Mouse (Mus musculus): ENCODE data around the gene Zbtb8a.

Gene Zbtb8a

DNA sequence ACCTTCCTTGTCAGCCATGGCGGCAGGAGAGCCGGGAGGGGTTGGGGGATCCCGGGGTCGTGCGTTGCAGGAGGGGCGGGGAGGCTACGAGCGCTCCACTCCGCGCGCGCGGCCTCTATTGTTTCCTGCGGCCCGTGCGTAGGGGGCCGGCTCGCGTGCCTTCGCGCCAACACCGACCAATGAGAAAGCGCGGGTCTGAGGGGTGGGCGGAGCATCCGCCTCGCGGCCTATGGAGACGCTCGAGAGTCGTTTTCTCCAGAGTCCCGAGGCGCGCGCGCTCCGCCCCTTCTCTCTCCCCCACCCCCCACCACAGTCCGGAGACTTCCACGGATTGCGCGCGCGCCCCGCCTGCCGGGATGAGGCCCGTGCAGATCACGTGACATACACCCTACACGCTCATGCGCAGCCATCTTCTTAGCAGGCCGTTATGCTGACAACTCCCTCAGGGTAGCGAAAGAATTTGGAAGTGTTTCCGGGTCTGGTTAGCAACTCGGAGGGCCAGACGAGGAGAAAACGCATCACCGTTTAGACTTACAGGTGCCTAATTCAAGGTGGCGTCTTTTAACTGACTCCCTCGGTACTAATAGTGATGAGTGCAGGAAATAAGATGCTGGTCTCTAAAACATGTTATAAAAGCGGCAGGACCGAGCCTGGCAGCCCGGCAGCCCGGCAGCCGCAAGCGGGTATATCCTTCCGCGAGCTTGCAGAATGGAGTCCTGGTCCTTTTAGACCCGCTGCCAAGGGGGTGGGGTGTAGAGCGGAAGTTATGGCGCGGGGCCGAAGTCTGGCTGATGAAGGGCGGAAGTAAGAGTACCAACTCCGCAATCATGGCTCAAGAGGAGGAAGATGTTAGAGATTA lies 42.5 kb downstream of the Zbtb8a start, which contains the start of the genes Rbbp4 and Zbtb8os:
Rbbp4 (minus strand) TSS at position 155 of the 859 bp plus-strand sequence.
Zbtb8os (plus strand) TSS at position 480 of the 859 bp plus-strand sequence.
- peak; percentile 93 for DNase-seq (ENCODE audit: low spot score)

DNA sequence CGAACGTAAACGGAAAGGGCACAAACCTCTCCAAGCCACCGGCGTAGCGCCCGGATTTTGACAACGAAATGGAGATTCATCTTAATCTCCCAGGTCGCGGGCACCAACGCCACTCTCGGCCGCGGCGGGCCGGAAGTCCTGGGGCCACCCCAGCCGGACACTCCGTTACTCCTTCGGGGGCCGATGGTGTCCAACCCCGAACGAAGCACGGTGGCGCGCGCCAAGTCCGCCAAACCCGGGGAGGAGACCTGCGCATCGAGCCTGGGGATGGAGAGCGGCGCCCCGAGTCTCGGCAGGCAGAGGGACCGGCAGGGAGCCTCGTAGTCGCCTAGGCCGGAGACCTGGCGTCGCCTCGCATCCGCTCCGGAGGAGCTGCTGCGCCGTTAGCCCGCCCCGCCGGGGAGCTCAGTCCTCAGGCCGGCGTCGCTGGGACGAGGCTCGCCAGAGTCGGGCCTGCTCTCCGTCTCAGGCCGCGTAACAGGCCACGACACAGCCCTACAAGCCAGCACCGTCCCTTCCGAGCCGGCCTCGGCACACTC lies 43.2 kb downstream of the Zbtb8a start:
- DNase-seq (ENCODE audit: low spot score) = no peak

DNA sequence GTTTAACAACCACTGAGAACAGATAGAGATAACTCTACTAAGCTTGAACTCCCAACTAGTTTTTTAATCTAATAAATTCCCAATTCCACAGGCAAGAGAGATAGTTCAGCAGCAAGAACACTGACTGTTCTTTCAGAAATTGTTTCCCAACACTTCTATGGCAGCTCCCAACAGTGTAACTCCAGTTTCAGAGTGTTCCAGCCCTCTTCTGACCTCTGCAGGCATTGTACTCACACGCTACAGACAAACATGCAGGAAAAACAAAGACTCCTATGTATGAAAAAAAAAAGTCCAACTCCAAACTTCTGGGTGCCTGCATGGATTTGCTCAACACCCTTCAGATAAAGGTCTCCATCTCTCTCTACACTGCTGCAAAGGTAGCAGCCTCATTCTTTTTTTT lies 45.1 kb downstream of the Zbtb8a start:
- no peak for DNase-seq (ENCODE audit: low spot score)

DNA sequence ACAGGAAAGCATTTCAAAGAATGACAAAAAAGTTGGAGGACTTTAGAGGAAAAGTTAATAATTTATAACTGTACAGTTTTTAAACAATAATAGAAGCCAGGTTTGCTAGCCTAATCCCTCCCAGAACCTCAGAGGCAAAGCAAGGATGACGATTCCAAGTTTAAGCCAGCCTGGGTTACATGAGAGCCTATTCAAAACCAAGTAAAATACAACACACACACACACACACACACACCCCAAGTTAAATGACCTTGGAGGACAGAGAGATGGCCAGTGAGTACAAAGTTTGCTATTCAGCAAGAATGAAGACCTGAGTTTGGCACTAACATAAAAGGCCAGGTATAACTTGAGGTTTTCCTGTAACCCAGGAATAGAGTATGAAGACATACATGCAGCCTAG lies 51.7 kb downstream of the Zbtb8a start:
- DNase-seq (ENCODE audit: low spot score) = no peak

DNA sequence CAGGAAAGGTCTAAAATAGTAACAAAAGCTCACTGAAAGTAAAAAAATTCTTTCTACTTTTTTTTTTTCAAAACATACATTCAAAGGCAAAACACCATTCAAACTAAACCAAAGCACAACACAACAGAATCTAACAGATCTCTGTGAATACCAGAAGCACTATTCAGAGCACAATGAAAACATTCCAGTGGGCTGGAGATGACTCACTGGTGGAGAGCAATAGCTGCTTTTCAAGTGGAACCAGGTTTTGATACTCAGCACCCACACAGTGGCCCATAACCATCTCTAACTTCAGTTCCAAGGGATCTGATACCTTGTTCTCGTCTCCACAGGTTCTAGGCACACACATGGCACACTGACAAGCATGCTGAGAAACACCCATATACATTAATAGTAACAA lies 53.2 kb downstream of the Zbtb8a start:
- DNase-seq (ENCODE audit: low spot score) = no peak

DNA sequence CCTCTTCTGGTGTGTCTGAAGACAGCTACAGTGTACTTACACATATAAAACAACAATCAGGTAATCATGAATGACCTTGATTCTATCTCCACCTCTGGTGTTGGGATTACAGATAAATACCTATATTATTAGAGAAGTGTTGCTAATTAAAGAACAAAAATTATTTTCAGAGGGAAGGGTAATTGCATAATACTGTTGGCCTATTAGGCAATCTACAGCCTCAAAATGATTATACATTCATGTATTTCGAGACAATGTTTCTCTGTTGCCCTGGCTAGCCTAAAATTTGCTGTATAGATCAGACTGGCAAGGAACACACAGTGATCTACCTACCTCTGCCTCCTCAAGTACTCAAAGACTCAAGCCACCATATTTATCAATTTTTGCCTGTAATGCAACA lies 54.4 kb downstream of the Zbtb8a start:
- no peak for DNase-seq (ENCODE audit: low spot score)

DNA sequence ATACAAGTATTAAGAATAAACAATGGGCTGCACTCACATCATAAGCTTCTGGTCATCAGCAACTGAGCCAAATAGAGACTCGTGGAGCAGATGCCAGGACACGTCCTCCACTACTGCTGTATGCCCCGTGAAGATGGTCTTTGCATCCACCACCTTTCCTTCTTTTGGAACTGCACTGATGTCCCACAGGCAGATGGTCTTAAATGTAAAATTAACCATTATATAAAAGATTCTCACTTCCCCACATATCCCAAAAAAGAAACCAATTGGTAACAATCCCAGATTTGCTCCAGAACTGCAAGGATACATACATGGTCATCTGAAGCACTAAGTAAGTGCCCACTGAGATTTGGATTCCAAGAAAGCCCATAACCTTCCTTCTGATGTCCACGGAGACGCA lies 55.9 kb downstream of the Zbtb8a start:
- no peak for DNase-seq (ENCODE audit: low spot score)

DNA sequence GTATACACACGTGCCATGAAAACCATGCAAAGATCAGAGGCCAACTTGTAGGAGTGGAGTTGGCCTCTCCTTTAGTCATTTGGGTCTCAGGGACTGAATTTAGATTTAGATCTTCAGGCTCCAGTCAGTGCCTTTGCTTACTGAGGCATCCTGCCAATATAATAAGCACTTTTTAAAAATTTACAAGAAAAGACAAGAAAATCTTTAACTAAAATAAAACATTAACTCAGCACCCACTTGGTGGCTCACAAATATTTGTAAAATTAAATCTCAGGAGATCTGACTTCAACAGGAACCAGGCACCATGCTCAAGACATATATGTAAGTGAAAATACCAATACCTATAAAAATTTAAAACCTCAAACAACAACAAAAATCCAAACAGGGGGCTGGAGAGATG lies 57.0 kb downstream of the Zbtb8a start:
- DNase-seq (ENCODE audit: low spot score) = no peak

DNA sequence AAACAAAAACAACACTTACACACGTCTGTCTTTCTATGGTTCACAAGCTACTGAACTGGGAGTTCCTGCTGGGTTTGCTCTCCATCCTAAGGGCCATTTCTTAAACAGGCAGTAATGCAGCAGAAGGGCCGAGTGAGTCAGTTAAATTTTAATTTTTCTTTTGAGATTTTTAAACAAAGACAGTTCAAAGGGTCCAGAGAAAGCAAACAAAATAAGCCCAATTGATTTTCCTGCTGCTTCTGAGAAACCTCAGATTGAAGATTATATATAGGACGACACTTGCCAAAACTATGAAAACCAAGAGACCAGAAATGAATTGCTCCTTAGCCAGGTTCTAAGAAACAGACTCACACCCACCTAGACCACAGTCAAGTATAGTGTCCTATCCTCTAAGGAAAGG lies 64.0 kb downstream of the Zbtb8a start:
- no peak for DNase-seq (ENCODE audit: low spot score)

DNA sequence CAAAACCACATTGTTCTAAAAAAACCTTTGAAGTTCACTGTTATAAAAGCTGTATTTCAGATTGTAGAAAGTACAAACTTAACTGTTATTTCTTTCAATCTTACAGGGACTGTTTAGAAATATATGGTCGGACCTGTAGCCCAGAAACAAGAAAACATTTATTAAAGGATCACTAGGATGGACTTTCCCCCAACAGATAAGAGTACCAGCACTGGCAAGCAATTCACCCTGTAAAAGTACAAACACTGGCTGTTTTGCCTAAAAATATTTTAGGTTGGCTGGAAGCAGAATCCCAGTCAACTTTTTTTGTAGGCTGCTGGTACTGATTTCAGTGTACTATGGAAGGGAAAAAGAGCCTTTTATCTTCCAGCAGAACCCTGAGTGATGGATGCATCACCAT lies 70.0 kb downstream of the Zbtb8a start:
- DNase-seq (ENCODE audit: low spot score) = no peak

DNA sequence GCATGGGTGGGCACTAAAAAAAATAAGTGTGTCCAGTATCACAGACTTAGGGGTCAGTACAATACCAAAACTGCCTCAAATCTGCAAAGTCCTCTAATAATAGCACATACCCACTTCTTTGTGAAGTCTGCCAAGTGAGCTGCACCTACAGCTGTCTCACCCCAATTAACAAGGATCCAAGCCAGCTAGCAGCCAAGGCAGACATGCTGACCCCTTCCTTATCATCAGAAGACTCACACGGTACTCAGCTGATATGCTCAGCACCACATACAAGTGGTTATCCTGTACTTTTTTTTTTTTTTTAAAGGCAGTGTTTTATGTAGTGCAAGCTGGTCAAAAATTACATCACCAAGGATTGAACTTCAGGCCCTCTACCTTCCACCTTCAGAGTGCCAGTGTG lies 73.6 kb downstream of the Zbtb8a start:
- no peak for DNase-seq (ENCODE audit: low spot score)

DNA sequence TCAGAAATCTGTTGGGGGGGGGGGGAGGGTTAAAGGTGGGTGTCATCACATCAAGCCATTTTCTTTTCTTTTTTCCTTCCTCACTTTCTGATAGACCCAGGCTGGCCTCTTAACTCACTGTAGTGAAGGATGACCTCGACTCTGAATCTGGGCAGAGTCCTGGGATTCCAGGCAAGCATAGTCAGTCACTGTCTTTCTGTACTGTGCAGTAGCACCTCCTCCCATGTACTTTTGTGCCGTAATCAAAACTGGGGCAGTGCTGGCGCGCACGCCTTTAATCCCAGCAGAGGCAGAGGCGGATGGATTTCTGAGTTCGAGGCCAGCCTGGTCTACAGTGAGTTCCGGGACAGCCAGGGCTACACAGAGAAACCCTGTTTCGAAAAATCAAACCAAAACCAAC lies 74.1 kb downstream of the Zbtb8a start:
- no peak for DNase-seq (ENCODE audit: low spot score)

All from layer of hippocampus, adult 9-10 months (tissue).